Mouse (Mus musculus) R1 (cell line): ENCODE measurements at regions not wholly inside any gene's neighbourhood (a gene's known extent, or its start where the extent isn't known, plus 50 kb on each side); places are given as distances from the start of the nearest gene placed in this dataset.

Source experiments
- DNase-seq: peaks from one replicate; pipeline ENCODE4 v3.0.0-alpha.2; 2018; ENCODE audit warnings: low read depth, low spot score

DNA sequence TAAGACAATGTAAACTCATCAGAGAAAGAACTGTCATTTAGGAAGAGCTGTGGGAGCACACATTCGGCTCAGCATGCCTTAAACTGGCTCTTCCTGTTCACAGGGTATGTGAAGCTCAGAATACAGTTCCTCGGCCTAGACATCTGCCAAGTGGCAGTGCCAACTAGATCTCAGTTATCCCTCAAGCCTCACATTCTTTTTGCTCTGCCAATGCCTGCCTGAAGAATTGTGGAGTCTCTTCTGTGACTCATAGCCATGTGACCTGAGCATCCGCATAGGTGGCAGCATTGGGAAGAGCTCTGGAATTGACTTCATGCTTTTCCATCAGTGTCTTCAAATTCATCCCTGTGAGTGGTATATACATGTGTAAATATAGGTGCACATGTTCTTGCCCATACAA, 59.7 kb downstream of the Prlhr start:
- no peak for DNase-seq

DNA sequence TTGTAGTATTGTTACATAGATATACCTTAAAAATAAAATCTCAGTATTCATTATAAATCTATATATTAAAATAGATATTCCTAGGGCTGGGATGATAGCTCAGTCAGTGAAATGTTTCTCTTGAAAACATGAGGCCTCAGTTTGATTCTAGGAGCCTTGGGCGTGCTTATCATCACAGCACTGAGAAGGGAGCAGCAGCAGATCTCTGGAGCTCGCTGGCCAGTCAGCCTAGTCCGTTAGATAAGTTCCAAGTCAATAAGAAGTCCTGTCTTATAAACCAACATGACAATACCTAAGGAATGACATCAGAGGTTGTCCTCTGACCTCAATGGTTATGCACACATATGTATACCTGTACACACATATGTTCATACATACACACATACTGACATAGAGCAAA, 68.7 kb downstream of the Prlhr start:
- DNase-seq = no peak

DNA sequence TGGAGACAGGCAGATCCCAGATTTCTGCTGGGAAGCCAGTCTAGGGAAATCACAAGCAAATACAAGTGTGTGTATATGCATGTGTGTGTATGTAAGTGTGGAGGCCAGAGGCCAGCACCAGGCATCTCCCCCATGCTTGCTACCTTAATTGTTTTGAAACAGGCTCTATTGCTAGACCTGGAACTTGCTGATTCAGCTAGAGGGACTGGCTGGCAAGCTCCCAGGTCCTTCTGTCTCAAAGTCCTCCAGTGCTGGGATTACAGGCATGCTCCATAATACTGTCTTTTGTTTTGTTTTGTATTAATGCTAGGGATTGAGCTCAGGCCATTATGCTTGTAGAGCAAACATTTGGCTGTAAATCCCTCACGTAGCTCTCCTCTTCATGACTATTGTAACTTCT, 70.4 kb downstream of the Prlhr start:
- no peak for DNase-seq

DNA sequence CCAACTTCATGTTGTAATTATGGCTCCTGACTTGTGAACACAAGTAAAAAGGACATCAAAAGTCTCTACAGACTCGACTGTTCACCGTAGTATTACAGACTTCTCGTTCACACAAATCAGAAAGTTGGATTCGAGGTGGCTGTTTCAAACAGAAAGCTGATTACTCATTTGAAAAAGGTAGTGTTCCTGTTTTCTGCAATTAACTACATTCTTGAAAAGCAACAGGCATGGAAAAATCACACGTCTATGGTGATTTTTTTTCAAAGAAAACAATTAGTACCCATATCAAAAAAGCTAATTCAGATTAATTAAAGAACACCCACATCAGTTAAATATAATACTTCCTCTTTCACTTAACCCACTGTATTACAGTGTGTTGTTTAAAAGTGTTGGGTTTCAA, 71.5 kb downstream of the Prlhr start:
- DNase-seq = no peak

DNA sequence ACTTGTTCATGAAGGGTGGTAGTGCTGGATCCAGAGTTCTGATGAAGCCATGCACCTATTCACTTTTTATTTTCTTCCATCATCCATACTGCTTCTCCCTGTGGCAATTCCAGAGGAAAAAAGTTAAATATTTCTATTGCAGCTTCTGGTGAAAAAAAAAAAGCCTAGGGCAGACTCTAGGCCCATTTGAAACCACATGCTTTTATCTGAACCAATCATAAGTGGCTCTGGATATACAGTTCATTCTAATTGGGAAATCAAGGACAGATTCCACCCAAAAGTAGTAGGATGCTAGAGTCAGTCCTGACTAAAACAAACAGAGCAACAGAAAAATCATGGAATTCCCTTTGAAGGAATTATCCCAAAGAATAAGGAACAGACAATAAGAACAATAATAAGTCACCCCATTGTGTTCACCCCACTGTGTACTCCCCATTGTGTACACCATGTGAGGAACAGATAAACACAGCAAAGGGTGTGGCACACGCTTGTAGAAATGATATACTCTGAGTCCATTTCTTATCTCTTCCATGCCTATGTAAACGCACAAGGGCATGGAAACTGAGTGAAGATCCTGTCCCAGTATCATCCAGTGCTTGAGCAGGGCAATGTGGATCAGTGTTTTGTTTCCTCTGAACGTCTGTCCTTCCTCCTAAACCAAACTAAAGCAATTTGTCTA, 81.4 kb downstream of the Prlhr start:
- no peak for DNase-seq

DNA sequence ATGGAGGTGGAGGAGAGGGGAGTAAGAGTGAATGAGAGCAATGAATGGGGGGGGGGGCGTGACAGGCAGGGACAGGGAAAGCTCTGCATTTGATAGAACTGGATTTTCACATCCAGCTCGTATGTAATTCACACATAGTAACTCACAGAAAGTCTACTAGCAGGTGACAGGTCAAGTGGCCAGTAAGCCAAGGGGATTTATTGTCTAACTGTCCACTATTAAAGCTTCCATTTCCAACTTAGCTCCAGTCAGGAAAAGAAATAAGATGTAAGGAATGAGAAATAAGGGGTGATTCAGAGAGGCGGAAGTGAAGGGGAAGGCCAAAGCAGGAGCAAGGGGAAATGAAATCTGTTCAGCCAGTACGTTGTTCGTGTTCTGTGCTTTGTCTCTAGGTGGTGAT, 83.4 kb downstream of the Prlhr start:
- no peak for DNase-seq

DNA sequence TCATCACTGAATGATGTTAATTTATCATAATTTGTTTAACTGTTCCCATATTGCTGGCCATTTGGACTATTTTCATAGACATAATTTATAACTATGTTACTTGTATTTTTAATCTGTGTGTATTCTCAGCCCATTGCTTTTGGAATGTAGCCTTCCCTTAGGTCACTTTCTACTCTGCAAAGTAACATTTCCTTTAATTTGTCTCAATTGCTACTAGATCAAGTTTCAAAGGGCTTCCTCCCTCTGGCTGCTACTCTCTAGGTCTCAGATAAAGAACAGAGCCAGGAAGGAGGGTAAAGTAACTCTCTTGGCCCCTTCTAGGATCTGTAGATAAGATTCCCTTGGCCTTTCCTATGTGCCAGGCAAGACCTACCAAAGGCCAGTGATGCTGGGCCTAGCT, 85.4 kb downstream of the Prlhr start:
- no peak for DNase-seq

DNA sequence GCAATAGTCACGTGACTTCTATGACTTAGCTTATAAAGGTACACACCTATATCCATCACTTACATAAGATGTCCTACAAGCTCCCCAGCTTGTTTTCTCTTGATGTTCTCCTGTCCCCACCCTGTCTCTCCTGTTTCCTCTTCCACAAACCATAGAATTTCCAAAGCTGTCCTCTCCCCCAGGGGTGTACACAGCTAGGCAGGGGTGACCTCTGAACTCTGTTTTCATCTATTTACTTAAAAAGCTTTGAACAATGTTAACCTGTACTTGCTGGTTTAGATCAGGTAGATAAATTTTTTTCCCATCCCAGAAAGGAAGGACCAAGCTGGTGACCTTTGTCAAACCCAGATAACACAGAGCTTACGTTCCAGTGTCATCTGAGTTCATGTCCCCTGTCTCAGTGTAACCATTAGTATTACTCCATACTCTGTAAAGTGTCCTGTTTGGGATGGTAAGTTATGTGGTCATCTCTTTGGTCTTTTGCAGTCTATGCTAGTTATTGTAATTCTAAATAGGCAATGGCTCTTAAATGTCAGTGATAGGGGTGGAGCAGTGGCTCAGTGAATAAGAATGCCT, 89.0 kb downstream of the Prlhr start:
- DNase-seq = no peak

DNA sequence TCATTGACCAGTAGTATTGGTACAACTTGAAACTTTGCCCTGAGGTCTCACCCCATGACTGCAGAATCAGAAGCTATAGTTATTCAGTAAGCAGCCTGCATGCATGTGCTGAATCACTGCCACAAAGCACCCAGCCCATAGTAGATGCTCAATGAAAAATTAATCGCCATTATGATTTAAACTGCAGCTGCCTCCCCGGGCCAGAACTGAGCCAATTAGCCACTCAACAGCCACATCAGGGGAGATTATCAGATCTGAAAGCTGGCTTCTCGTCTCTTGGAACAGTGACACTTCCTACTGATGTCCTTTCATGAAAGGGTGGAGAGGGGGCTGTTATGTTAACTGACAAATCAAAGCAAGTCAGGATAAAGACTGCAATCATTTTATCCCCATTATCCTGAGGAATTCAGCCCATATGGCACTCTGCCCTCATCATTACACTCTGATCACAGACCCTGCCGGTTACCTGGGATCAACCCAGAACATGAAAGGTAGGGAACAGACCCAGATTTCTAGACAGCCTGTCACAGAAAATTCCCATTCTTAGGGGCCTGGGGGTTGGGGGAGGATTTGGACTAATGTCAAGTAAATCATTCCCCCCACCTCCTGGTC, 104.0 kb downstream of the Prlhr start:
- DNase-seq = no peak

DNA sequence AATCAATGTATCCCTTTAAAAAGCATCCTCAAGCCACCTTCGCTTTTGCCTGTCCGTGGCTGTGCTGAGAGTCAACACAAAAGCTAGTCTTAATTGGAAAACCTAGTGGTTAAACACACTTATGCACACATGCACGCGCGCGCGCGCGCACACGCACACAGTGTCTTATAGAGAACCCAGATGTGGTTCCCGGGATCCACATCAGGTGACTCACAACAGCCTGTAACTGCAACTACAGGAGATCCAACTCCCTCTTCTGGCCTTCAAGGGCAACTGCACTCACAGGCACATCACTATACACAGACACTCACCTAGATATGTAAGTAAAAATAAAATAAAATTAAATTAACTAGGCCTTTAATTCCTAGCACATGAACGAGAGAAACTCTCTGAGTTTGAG, 118.4 kb upstream of the Fam204a start:
- peak; percentile 81 for DNase-seq

DNA sequence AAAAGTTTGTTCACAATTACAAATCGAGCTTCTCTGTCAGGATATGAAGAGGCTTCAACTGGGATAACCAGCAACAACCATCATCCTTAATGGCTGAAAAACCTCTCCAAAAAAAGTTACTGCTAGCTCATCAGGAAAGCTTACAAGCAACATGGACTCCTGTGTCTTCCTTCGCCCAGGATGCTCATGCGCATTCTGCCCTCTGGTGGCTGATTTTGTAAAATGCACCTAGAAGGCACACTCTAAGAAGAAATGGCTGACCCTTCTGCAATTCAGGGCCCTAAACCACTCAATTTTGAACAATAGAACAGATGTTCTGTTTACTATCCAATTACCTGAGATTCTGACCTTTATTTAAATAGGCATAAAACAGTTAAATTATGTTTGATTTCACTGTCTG, 115.0 kb upstream of the Fam204a start:
- DNase-seq = peak; percentile 87

DNA sequence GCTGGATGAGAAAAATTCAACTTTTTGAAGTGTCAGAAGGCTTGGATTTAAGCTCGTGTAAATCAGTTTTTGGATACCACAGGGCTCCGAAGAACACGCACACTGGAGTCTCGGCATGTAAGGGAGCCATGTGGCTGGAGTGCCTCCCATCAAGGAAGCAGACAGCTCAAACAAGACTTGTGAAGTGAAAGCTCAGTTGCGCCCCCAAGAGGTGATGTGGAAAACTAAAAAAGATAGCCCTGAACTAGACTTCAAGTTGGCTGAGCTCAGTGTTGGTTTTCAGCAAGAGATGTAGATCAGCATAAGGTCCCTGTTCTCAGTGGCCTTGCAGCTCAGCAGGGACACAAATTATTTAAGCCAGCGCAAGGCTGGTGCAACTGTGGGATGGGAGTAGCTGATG, 113.7 kb upstream of the Fam204a start:
- peak; percentile 76 for DNase-seq

DNA sequence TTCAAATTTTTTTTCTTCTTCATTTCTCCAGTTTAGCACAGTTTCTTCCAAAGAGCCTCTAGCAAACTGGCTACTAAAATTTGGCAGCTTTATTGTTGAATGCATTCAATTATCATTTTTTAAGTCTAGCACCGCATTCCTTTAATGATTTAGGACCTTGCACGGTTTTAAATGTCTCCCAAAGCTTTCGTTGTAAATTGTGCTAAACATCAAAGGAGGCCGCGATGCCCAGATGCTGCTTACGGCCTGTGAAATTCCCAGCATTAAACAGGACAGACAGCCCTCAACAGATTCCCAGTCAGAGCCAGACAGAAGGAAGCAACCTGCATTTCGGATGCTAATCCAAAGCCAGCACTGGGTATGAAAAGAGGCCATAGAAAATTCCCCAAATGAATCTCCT, 108.0 kb upstream of the Fam204a start:
- DNase-seq = no peak

DNA sequence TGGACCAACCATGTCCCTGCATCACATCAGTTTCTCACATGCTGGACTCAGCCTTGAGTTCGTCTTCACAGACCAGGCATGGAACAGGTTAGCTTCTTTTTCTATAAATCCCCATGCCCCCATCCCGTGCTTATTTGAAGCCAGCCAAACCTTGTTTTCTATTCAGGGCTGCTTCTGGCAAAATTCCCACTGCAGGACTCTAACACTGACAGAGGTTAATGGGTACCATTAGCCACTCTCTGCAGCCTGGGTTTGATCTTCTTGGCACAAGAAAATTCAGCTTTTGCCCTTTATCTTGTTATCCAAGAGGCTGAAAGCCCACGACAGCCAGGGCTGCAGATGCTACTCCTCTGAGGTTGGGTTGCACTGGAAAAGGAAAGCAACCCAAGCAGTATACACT, 101.8 kb upstream of the Fam204a start:
- no peak for DNase-seq

DNA sequence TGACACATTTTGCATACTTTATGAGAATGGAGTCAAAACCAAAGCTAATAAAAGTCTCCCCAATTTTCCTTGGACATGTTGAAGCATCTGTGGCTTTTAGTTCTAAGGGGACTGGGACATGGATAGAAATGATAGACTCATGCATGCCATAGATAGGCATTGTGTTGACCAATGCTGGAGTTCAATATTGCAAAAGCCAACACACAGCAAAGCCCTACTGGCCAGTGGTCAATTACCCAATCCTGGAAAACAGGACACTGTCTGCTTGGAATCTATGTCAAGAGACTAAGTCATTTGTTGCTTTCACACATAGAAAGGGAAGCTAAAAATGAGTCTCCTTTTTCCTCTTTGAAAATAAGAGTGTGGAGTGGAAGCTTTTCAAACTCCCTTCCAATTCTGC, 99.1 kb upstream of the Fam204a start:
- DNase-seq = no peak

DNA sequence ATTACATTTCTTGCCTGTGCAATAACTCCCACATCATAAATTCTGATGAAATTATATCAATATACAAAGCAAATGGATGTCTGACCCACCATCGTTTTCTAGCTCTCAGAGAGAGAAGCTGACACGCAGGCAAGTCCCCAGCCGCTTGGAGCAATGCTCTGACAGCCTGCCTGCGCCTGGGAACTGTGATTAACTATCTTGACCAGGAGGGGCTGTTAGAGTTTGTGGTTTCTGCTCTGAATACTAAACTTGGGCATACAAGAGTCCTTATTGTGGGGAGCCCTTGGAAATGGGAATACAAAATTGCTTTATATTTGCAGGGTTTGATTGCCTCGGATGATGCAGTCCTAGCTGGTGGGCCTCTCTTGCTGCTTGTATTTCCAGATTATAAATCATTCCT, 98.6 kb upstream of the Fam204a start:
- no peak for DNase-seq

DNA sequence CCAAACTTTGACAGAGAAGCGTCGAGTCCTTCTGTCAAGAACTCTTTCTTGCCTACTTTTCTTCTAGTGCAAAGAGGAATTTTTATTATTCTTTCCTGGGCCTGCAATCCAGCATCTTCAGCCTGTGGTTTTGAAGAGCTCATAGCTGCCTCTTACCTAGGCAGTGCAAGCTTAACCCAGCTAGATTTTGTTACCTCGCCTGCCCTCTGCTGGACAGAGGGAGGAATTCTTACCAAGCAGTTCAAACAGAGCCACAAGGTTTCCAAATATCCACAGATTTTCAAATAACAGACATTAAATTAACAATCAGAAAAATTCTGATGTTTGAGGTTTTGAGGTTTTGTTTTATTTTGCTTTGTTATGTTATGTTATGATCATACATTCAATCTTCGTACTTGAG, 84.1 kb upstream of the Fam204a start:
- peak; percentile 72 for DNase-seq

DNA sequence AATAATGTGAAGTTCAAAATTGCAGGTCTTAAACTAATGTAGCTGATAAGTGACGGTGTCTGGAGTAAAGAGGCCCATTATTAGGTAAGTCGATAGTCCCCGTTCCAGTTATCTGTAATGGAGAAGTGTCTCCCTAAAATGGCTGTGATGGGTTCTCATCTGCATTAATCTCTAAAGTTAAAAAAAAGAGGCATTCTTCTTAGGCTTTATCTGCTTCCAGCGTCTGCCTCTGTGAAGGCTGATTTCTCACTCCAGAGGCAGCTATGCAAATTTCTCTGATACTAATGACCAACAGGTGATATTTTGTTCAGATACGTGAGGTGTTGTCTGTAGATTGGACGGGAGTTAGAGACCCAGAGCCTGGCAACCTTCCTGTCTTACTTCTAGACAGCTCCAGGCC, 75.9 kb upstream of the Fam204a start:
- no peak for DNase-seq

DNA sequence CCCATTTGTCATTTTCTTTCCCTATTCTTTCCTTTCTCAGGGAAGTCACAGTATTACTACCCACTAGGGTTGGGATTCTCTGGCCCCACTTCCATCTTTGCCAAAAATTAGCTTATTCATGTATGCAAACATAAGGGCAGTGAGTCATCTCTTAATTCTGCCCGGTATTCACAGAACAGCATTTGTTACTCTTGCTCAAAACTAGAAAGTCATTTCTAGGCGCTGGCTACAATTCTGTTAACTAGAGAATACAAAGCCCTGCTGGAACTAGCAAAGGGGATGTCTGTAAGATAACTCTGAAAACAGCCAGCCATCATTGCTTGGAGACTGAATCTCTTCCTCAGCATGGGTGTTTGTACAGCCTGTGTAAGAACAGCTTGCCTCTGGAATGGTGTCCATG, 74.4 kb upstream of the Fam204a start:
- DNase-seq = no peak

DNA sequence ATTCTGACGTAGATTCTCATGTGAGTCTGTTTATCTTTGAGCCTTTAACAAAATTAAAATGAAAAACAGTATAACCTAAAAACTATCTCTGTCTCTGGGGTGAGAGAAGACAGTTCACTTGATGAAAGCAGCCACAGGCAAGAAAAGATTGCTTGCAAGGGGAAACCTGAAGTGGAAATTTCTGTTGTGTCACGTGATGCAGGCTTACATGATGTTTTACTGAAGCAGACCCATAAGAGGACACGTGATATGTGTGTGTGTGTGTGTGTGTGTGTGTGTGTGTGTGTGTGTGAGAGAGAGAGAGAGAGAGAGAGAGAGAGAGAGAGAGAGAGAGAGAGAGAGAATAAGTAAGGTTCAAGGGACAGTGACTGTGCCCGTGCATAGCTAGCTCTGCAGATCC, 63.7 kb upstream of the Fam204a start:
- no peak for DNase-seq

DNA sequence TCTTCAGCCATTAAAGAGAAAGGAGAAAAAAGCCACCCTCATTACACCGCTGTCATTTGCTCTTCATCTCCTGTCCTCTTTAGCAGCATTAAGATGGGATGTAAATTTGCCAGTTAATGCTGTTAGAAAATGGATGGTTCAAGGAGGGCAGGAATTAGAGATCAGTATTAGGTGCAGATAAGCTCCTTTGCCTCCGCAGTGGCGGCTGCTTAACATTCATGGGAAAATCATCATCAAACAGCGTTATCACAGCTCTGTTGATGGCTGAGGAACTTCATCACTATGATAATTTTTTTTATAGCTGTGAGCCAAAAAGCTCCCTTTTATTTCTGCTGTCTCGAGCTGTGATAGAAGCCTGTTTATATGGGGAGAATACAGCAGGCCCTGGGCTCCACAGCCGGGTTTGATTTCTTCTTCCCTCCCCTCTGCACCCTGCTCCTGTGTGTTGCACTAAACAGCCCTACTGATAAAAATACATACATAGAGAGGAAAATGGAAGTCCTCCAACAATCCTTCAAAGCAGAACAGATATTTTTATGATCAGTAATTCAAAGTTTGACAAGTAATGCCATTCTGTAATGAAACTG, 60.4 kb upstream of the Fam204a start:
- DNase-seq = no peak

DNA sequence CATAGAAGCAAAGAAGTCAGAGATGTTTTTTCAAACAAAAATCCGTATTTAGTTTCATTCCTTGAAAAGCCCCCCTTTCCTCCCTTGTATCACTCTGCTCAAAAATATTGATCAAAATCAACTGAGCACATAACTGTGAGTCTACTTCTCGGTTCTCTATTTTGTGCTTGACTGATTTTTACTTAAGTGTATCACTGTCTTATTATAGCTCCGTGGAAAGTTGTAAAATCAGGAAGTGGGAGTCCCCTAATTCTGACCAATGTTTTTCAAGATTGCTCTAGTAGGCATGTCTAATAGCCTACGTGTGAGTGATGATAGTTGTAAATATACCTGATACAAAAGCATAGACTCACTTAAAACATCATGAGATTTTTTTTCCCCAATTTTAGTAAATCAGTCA, 58.4 kb upstream of the Fam204a start:
- DNase-seq = no peak
